Mouse (Mus musculus): ENCODE measurements at regions not wholly inside any gene's neighbourhood (a gene's known extent, or its start where the extent isn't known, plus 50 kb on each side); places are given as distances from the start of the nearest gene placed in this dataset.
"Not testable (repeated sequence)": the region's sequence is repeated elsewhere in the genome, so short reads cannot be mapped to it uniquely, and the experiment has no call there.

DNA sequence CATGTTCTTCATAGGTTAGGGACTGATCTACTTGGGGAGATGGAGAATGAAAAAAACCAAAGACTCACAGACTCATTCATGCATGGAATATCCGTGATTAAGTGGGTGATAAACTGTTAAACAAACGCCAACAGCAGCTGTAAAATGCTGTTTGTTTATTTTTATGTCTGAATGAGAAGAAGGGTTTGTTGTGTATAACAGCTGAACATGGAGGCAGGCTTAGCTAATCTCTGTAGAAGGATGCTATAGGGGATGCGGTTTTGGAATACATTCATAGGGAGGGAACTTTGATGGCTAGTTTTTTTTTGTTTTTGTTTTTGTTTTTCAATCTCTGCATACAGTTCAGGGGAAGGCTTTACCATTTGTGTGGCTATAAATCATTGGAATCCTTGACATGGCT, 977.1 kb upstream of the Cdh8 start:
- DNase-seq (ENCODE audit: extremely low spot score in 1 of 2, low spot score in 2 of 2), result no peak
- no peak overlapping the region for H3K4me3 ChIP-seq
- TF ChIP-seq CTCF (IDR thresholded peaks at IDR 0.05), result no peak
- H3K27ac ChIP-seq, result no peak overlapping the region
- intact Hi-C loops (cut with DNase I), result no loop called here

DNA sequence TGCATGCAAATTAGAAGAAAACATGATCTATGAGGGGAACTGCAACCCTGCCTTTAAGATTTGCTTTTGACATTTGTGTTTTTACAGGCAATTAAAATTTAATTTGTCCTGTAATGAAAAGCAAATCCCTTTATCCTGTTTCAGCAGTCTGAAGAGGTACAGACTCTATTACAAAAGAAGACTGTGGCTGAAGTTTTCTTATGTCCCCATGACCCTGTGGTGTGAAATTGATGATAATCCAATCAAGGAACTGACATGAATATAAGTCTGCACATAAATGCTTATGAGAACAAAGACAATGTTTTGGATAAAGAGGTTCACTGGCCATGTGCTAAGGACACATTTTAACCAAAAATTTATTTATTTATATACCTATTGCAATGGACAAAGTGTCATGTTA, 951.4 kb upstream of the Cdh8 start:
- TF ChIP-seq CTCF (IDR thresholded peaks at IDR 0.05), result no peak
- intact Hi-C loops (cut with DNase I), result no loop called here
- Histone ChIP-seq H3K4me3 (no peak overlapping the region), H3K27ac (no peak overlapping the region)
- no peak for DNase-seq (ENCODE audit: extremely low spot score in 1 of 2, low spot score in 2 of 2)

DNA sequence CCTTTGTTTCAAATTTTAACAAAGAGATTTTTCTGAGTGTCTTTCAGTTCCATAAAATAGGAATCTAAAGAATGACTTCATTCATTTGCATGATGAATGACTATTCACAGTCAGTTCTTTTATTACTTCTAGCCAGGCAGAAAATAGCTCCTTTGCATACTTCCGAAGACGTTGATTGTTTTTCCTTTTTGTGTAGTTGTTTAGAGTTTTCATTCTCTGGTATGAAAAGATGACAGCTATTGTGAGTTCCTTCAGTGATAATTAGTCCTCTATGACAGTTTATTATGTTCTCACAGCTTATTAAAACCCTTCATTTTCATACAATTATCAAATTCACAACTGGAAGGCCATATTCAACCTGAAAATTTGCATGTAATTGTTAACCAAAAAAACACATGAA, 946.5 kb upstream of the Cdh8 start:
- TF ChIP-seq CTCF (IDR thresholded peaks at IDR 0.05), result no peak
- intact Hi-C loops (cut with DNase I), result no loop called here
- Histone ChIP-seq H3K27ac (no peak overlapping the region), H3K4me3 (no peak overlapping the region)
- DNase-seq (ENCODE audit: extremely low spot score in 1 of 2, low spot score in 2 of 2), result no peak

DNA sequence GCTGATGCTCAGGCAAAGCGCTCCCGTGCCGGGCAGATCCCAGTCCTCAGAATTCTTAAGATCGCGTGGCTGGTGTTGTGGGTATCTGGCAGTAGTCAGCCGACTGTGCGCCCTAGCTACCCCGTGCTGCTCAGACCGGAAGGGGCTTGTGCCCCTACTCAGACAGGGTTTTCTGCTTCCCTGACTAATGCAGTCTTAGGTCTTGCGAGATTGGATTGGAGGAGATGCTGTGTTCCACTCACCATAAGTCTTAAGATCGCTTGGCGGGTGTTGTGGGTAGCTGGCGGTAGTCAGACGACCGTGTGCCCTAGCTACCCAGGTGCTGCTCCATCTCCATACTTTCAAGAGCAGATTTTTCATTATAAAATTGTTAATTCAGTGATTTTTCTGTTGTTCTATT, 944.3 kb upstream of the Cdh8 start:
- H3K4me3 ChIP-seq; intact Hi-C loops (cut with DNase I); DNase-seq (ENCODE audit: extremely low spot score in 1 of 2, low spot score in 2 of 2); H3K27ac ChIP-seq: not testable (repeated sequence)

DNA sequence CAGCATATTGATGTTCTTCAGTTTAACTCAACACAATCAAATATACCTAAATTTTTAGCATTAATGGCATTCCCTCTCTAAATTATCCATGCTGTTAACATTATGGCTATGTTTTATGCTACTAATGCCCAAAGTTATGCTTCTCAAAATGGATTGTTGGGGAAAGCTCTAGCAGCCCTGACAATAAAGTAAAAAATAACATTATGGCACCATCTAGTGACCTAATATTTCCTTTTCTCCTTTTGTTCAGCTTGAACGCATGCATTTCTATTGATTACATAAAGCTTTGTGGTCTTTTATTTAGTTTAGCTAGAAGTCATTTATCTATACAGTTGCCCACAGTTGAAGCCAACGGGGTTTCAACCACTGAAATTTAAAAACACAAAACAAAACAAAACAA, 918.3 kb upstream of the Cdh8 start:
- TF ChIP-seq CTCF (IDR thresholded peaks at IDR 0.05), result peak; percentile 30
- H3K27ac ChIP-seq, result no peak overlapping the region
- H3K4me3 ChIP-seq, result no peak overlapping the region
- no peak for DNase-seq (ENCODE audit: extremely low spot score in 1 of 2, low spot score in 2 of 2)
- intact Hi-C loops (cut with DNase I), result loop anchor here (2.0 kb wide), 1 partner anchor 730 kb away; no protein-coding TSS in a partner anchor

DNA sequence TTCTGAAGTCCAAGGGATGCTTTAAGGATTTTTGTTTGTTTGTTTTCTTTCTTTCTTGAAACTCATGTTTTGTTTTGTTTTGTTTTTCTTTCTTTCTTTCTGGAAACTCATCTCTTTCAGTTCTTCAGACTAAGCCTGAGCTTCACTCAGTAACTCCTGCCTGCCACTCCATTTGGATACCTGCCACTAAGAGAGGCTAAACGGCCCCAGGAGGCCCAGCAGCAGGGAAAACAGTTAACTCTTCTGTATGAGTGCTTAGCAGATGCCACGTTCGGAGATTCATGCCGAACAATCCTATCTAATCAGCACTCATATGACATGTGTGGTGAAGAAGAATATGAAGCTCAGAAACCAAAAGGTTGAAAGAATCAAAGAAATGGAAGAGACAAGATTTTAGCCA, 909.3 kb upstream of the Cdh8 start:
- intact Hi-C loops (cut with DNase I), result no loop called here
- Histone ChIP-seq H3K27ac (no peak overlapping the region), H3K4me3 (no peak overlapping the region)
- TF ChIP-seq CTCF (IDR thresholded peaks at IDR 0.05), result no peak
- DNase-seq (ENCODE audit: extremely low spot score in 1 of 2, low spot score in 2 of 2), result no peak

DNA sequence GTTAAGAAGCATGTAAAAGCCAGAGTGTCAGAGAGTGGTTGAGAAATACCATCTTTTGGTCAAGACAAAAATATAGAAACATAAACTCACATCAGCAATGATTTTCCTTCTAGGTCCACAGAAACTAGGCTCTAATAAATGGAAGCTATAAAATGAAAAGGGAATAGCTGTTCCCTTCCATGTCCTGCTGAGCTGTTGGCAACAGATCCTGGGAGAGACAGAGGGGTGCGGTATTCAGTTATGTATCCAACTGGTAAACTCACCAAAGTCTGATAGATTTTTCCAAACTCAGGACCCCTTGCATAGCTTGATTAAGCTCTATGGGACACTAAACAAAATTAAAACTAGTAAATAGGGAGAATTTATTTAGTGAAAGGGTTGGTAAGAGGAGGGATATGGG, 907.2 kb upstream of the Cdh8 start:
- no peak for TF ChIP-seq CTCF (IDR thresholded peaks at IDR 0.05)
- no peak overlapping the region for H3K27ac ChIP-seq
- intact Hi-C loops (cut with DNase I), result no loop called here
- no peak for DNase-seq (ENCODE audit: extremely low spot score in 1 of 2, low spot score in 2 of 2)
- no peak overlapping the region for H3K4me3 ChIP-seq

DNA sequence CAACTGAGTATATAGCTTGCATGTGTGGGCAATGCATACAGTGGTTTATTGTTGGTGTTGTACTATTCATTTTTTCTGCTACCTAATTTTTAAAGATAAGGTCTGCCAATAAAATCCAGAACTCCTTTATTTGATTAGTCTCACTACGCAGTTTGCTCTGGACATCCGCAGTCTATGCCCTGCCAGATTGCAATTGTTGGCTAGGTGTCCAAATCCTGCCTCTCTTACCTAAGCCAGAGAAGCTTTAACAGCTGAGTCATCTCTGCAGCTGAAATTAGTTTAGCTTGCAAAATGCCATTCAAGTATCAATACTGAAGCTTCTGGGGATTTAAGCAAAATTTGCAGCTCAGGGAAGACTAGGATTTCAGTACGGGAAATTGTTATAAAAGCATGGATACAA, 881.9 kb upstream of the Cdh8 start:
- intact Hi-C loops (cut with DNase I), result no loop called here
- TF ChIP-seq CTCF (IDR thresholded peaks at IDR 0.05), result no peak
- no peak for DNase-seq (ENCODE audit: extremely low spot score in 1 of 2, low spot score in 2 of 2)

DNA sequence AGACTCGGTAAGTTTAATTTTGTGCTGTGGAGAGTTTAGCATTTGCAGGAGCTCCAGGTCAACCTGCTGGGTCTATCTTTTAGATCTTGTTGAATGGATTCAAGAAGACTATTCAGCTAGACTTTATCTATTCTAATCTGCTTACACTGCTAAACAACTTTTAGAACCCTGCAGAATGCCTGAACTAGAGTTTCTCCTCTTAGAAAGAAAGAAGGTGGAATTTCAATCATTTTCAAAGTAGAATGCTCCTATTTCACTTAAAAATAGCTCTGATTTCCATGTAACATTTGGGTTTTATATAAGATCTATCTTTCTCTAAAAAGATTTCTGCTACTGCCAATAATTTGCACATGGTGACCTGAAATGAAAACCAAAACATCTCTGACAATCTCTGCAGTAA, 876.3 kb upstream of the Cdh8 start:
- DNase-seq (ENCODE audit: extremely low spot score in 1 of 2, low spot score in 2 of 2), result no peak
- Histone ChIP-seq H3K4me3 (no peak overlapping the region), H3K27ac (peak overlapping the region; percentile 15; the same call in 1 of the 2 replicates)
- TF ChIP-seq CTCF (IDR thresholded peaks at IDR 0.05), result no peak
- intact Hi-C loops (cut with DNase I), result no loop called here

More for the DNA sequence above, 881.9 kb upstream of the Cdh8 start:
- Histone ChIP-seq H3K27ac (no peak overlapping the region), H3K4me3 (no peak overlapping the region)

DNA sequence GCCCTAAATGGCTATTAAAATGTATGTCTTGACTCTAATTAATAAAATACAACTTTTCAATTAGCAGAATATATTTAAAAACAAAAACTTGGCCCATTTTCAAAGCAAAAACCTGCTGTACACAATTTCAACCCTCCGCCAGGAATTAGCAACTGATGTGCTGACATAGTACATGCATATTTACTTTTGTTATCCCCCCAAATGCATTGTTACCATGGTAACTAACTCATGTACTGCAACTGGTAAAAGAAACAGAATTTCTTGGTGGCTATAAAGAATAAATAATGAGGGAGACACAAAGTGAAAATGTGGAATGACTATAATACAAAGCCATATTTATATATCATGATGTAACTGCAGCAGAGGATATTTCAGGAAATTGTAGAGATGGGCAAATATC, 875.7 kb upstream of the Cdh8 start:
- no peak for TF ChIP-seq CTCF (IDR thresholded peaks at IDR 0.05)
- Histone ChIP-seq H3K4me3 (no peak overlapping the region), H3K27ac (peak overlapping the region; percentile 15; the same call in 1 of the 2 replicates)
- no peak for DNase-seq (ENCODE audit: extremely low spot score in 1 of 2, low spot score in 2 of 2)
- intact Hi-C loops (cut with DNase I), result no loop called here
